Mouse (Mus musculus) neural tube, embryonic 12.5 days (tissue): ENCODE measurements around the gene Snn. TPM values are rescaled to one million over a fixed set of nuclear protein-coding genes. Genes with fewer than 3 reads are reported as not detected.

Source experiments
- ATAC-seq: fragments of 200-750 bp; cut with Nextera tagmentation; 2 replicates; pipeline ENCODE4 v1.8.0; 2017; ENCODE audit warnings: low read depth, mild to moderate bottlenecking, moderate TSS enrichment, moderate library complexity; ENCODE audit not compliant: low FRiP score
- H3K27ac ChIP-seq: fragments of 300-500 bp; sonication (generic); 2 replicates; pipeline ENCODE4 v1.5.1; 2016
- H3K27me3 ChIP-seq: fragments of 300-500 bp; sonication (generic); replicated peaks from 2 replicates; pipeline ENCODE4 v1.6.1; 2016; ENCODE audit warnings: mild to moderate bottlenecking
- H3K36me3 ChIP-seq: fragments of 300-500 bp; sonication (generic); 2 replicates; pipeline ENCODE4 v1.6.1; 2016; ENCODE audit warnings: mild to moderate bottlenecking
- H3K4me1 ChIP-seq: fragments of 300-500 bp; sonication (generic); 2 replicates; pipeline ENCODE4 v1.6.1; 2016
- H3K4me2 ChIP-seq: fragments of 300-500 bp; sonication (generic); replicated peaks from 2 replicates; pipeline ENCODE4 v1.6.1; 2016; ENCODE audit warnings: mild to moderate bottlenecking
- H3K4me3 ChIP-seq: fragments of 300-500 bp; sonication (generic); 2 replicates; pipeline ENCODE4 v1.5.1; 2016
- H3K9ac ChIP-seq: fragments of 300-500 bp; sonication (generic); 2 replicates; pipeline ENCODE4 v1.6.1; 2016; ENCODE audit warnings: mild to moderate bottlenecking
- H3K9me3 ChIP-seq: fragments of 300-500 bp; sonication (generic); 2 replicates; pipeline ENCODE4 v1.6.1; 2016; ENCODE audit warnings: mild to moderate bottlenecking
- WGBS: fragments of 180-500 bp; shearing (Covaris S2); methylation state at CpG from one replicate; pipeline ENCODE4 v1.1.7; 2016; 5-methylcytosine and 5-hydroxymethylcytosine counted together
- polyA plus RNA-seq: library from polyadenylated mRNA; unstranded; fragments of >200 nt; fragmentation: Nextera tagmentation; extraction: Ambion mirVana; gene quantifications from 2 replicates; pipeline ENCODE4 v1.2.1, GENCODE M21; 2016

The Snn gene
- polyA plus RNA-seq, 1 experiment from 2014 or later, result 117 TPM

GRCm38 (mm10) chr16:11054409-11054808, 6.3 kb upstream of the Snn start:
- Histone ChIP-seq H3K4me1 (no peaks in the 10 kb centered on the region; the same call in 1 of the 2 replicates), H3K4me2 (no peak overlapping the region), H3K27ac (no peak overlapping the region), H3K4me3 (no peak overlapping the region), H3K9ac (no peak overlapping the region), H3K36me3 (no peaks in the 10 kb centered on the region), H3K9me3 (no peaks in the 10 kb centered on the region), H3K27me3 (no peaks in the 10 kb centered on the region)
- 70% methylated on average over 6 of the region's 6 CpGs for WGBS
- no peak for ATAC-seq

DNA sequence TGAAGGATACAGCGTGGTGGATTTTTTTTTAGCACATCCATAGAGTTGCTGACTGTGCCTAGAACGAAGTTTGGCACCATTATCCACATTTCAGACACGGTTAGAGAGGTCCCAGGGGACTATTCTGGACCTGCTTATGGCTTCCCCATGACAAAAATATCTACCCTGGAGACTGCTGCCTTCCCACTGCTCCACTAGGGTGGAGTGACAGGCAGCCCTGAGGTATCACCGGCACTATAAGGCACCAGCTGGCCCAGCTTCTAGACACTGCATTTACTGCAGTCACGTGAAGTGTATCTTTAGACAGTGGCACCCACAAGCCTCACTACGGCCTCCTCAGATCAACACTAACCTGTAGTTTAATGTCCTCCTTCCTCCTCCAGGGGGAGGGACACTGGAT, 5.9 kb upstream of the Snn start:
- Histone ChIP-seq H3K4me3 (no peak overlapping the region), H3K36me3 (no peaks in the 10 kb centered on the region), H3K9me3 (no peaks in the 10 kb centered on the region), H3K4me2 (no peak overlapping the region), H3K27ac (no peak overlapping the region), H3K4me1 (no peaks in the 10 kb centered on the region; the same call in 1 of the 2 replicates), H3K9ac (no peak overlapping the region), H3K27me3 (no peaks in the 10 kb centered on the region)
- ATAC-seq, result no peak
- 87% methylated on average over 6 of the region's 6 CpGs for WGBS

DNA sequence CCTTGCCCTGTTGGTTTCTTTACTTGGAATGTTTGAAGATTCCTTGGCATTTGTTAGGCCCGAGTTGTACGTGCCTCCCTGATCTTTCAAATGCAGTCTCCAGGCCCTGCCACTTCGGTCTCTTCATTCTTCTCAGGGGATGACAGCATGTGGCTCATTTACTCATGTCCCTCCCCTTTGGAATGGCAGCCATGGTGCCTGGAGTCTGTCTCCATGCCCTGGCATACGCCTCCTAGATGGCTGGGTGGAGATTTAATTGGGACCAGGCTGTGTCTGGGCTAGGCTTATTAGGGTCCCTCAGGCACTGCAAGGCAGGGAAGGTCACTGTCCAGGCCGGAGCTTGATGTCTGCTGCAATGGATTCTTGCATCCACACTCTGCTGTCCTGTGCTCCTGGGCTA, 4.8 kb upstream of the Snn start:
- Histone ChIP-seq H3K4me1 (no peaks in the 10 kb centered on the region; the same call in 1 of the 2 replicates), H3K27me3 (no peaks in the 10 kb centered on the region), H3K4me3 (no peak overlapping the region), H3K36me3 (no peaks in the 10 kb centered on the region), H3K9me3 (no peaks in the 10 kb centered on the region), H3K9ac (no peak overlapping the region), H3K4me2 (no peak overlapping the region), H3K27ac (no peak overlapping the region)
- 80% methylated on average over 5 of the region's 5 CpGs for WGBS
- ATAC-seq, result no peak

DNA sequence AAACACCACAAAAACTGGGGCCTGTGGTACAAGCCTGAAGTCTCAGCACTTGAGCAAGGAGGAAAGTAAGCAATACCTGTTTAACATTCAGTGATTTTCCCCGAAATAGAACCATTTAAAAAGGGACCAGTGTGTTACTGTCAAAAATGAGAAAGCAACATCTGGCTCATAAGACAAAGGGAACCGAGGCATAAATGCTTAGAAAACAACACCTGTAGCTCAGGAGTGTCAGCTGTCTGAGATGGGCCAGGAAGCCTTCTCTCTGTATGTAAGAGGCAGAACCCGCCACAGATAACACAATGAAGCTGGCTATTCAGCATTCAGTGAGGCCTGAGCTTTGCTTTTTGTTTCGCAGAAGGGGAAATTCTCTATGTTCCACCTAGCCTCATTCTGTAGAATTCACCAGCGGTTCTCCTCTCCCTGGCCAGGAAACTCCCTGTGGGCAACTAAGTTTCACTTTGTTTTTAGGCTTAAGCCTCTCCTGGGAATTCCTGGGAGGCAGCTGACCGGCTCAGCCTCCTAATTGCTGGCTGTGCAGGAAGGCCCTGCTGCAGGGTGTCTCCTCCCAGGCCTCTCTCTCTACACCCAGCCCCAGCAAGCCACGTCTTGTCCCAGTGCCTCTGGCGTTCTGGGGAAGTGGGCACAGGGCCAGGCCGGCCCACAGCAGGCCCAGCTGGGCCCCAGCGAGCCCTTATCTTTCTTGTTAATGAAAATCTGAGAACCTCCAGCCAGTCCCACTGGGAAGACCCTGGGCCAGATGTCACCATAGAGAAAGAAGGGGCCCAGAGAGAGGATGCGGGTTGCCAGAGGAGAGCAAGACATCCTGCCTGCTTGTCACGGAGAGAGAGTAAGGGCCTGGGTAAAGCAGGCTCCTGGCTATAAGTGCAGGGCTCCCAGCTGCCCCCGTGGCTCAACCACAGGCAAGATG, 2.3 kb downstream of the Snn start:
- Histone ChIP-seq H3K27me3 (no peaks in the 10 kb centered on the region), H3K9me3 (no peaks in the 10 kb centered on the region), H3K27ac (peak overlapping the region; percentile 21; the same call in 1 of the 2 replicates), H3K9ac (no peak overlapping the region), H3K4me1 (peaks cover 38% of the 10 kb centered on the region), H3K4me3 (no peak overlapping the region), H3K36me3 (no peaks in the 10 kb centered on the region), H3K4me2 (peak overlapping the region; percentile 34; the same call in 1 of the 2 replicates)
- peak; percentile 25; the same call in 1 of the 2 replicates for ATAC-seq
- WGBS, result 28% methylated on average over 13 of the region's 13 CpGs

DNA sequence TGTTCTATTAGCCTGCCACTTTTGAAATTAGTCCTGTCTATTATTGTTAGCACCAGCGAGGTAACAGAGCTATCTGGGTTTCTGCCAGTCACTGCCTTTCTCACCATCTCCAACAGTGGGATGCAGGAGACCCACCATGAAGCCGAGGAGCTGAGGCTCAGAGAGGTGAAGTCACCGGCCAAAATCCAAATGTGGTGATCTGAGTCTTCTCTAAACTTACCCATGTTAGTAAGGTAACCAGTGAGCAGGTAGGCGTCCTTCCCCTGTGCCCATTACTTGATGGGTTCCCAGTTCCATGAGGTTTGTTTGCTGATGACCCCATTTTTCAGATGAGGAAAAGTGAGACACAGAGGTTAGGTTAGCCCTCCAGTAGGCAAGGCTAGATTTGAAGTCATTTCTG, 3.6 kb downstream of the Snn start:
- ATAC-seq, result no peak
- no peaks in the 10 kb centered on the region for H3K27me3 ChIP-seq
- no peaks in the 10 kb centered on the region for H3K36me3 ChIP-seq
- H3K4me2 ChIP-seq, result no peak overlapping the region
- peaks cover 51% of the 10 kb centered on the region for H3K4me1 ChIP-seq
- no peak overlapping the region for H3K9ac ChIP-seq
- no peak overlapping the region for H3K4me3 ChIP-seq
- WGBS, result 95% methylated on average over 4 of the region's 4 CpGs
- H3K9me3 ChIP-seq, result no peaks in the 10 kb centered on the region
- H3K27ac ChIP-seq, result no peak overlapping the region

- Histone ChIP-seq H3K4me1 (peaks cover 55% of the 10 kb centered on the region), H3K9me3 (no peaks in the 10 kb centered on the region), H3K36me3 (no peaks in the 10 kb centered on the region), H3K4me3 (no peak overlapping the region), H3K4me2 (peak overlapping the region; percentile 72; the same call in 1 of the 2 replicates), H3K9ac (no peak overlapping the region), H3K27me3 (no peaks in the 10 kb centered on the region), H3K27ac (no peak overlapping the region)
- no peak for ATAC-seq
- WGBS, result 89% methylated on average over 6 of the region's 6 CpGs
Measured at GRCm38 (mm10) chr16:11064742-11065141, 4.0 kb downstream of the Snn start.

- Histone ChIP-seq H3K9me3 (no peaks in the 10 kb centered on the region), H3K27me3 (no peaks in the 10 kb centered on the region), H3K9ac (peak overlapping the region; percentile 30), H3K4me1 (peaks cover 62% of the 10 kb centered on the region), H3K36me3 (no peaks in the 10 kb centered on the region), H3K4me3 (peak overlapping the region; percentile 77), H3K4me2 (peak overlapping the region; percentile 72), H3K27ac (0 out of 2 replicates have a peak overlapping the region, but pooled peaks have one; percentile 12)
- WGBS, result 60% methylated on average over 5 of the region's 5 CpGs
- ATAC-seq, result no peak
Measured at GRCm38 (mm10) chr16:11065431-11065830, 4.7 kb downstream of the Snn start.

- Histone ChIP-seq H3K36me3 (peaks cover 2% of the 10 kb centered on the region; the same call in 1 of the 2 replicates), H3K27me3 (no peaks in the 10 kb centered on the region), H3K27ac (peak within 1 kb of the TSS; percentile 97), H3K4me3 (peak within 1 kb of the TSS; percentile 77), H3K4me2 (peak within 1 kb of the TSS; percentile 72), H3K9ac (peak within 1 kb of the TSS; percentile 96), H3K9me3 (no peaks in the 10 kb centered on the region), H3K4me1 (peaks cover 62% of the 10 kb centered on the region)
- under 1% methylated on average over 77 of the region's 78 CpGs for WGBS
- ATAC-seq, result peak; percentile 97
Measured at GRCm38 (mm10) chr16:11066029-11066832, 5.5 kb downstream of the Snn start, which contains the start of gene Litaf. TSS of gene Litaf (minus strand) at chr16:11066157.

DNA sequence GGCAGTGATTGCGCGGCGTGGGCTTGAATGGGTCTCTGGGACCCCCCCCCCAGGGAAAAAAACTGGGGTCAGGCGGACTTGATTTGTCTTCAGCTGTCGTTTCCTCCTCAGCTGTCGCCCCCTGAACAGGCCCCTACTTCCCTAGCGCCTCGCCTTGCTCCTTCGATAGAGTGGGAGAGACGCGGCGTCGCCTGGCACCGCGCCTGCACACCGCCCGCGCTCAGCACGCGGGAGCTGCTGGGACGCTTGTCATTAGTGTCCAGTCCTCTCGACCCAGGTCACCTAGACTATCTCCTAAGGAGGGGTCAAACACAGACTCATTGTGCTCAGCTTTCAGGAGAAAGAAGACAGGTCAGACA, 6.1 kb downstream of the Snn start:
- Histone ChIP-seq H3K27ac (peak overlapping the region; percentile 97), H3K4me1 (peaks cover 63% of the 10 kb centered on the region), H3K4me2 (peak overlapping the region; percentile 72), H3K9me3 (no peaks in the 10 kb centered on the region), H3K4me3 (peak overlapping the region; percentile 77), H3K36me3 (peaks cover 8% of the 10 kb centered on the region), H3K9ac (peak overlapping the region; percentile 96), H3K27me3 (no peaks in the 10 kb centered on the region)
- ATAC-seq, result peak; percentile 55
- under 1% methylated on average over 22 of the region's 22 CpGs for WGBS

DNA sequence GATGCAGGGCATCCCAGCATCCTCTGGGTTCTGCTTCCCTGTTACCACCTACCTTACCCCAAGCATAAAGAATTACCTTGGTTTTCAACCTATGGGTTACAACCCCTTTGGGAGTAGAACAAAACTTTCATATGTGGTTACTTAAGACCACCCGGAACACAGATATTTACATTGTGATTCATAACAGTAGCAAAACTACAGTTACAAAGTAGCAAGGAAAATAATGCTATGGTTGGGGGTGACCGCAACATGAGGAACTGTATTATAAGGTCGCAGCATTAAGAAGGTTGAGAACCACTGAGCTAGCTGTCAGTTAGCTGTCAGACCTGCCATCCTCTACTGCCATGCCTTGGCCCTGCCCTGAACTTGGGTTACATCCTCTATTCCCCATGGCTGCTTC, 7.9 kb downstream of the Snn start:
- no peak overlapping the region for H3K4me3 ChIP-seq
- peak overlapping the region; percentile 72 for H3K4me2 ChIP-seq
- H3K9me3 ChIP-seq, result no peaks in the 10 kb centered on the region
- no peaks in the 10 kb centered on the region for H3K27me3 ChIP-seq
- no peak overlapping the region for H3K27ac ChIP-seq
- 96% methylated on average over 3 of the region's 3 CpGs for WGBS
- peaks cover 57% of the 10 kb centered on the region for H3K4me1 ChIP-seq
- H3K9ac ChIP-seq, result 0 out of 2 replicates have a peak overlapping the region, but pooled peaks have one; percentile 6
- no peak for ATAC-seq
- H3K36me3 ChIP-seq, result peaks cover 26% of the 10 kb centered on the region

GRCm38 (mm10) chr16:11069271-11069670, 8.5 kb downstream of the Snn start:
- no peak for ATAC-seq
- no peak overlapping the region for H3K27ac ChIP-seq

More at GRCm38 (mm10) chr16:11069271-11069670, 8.5 kb downstream of the Snn start:
- no peak overlapping the region for H3K4me3 ChIP-seq
- no peak overlapping the region for H3K9ac ChIP-seq
- WGBS, result 84% methylated on average over 6 of the region's 6 CpGs
- peaks cover 51% of the 10 kb centered on the region for H3K4me1 ChIP-seq
- no peaks in the 10 kb centered on the region for H3K27me3 ChIP-seq
- H3K36me3 ChIP-seq, result peaks cover 32% of the 10 kb centered on the region
- H3K4me2 ChIP-seq, result peak overlapping the region; percentile 72
- no peaks in the 10 kb centered on the region for H3K9me3 ChIP-seq
